Mouse (Mus musculus) lung, postnatal 0 days (tissue): ENCODE results near the gene Erp29.

ENCODE experiments used
- CTCF ChIP-seq: IDR thresholded peaks from 2 replicates; pipeline ENCODE4 v1.5.1; 2016; ENCODE audit warnings: antibody characterized with exemption, mild to moderate bottlenecking
- EP300 ChIP-seq: IDR thresholded peaks from 2 replicates; pipeline ENCODE4 v1.6.1; 2016; ENCODE audit warnings: antibody characterized with exemption, mild to moderate bottlenecking, control low read depth

- TF ChIP-seq CTCF = peak; percentile 67
- TF ChIP-seq EP300 = no peak
Observed at GRCm38 (mm10) chr5:121380692-121381091, 71.6 kb downstream of the Erp29 start.
